Mouse (Mus musculus) bone marrow, adult 2 months (tissue): ENCODE measurements at regions not wholly inside any gene's neighbourhood (a gene's known extent, or its start where the extent isn't known, plus 50 kb on each side); places are given as distances from the start of the nearest gene placed in this dataset.

Source experiments
- CTCF ChIP-seq: fragments of 200-500 bp; IDR thresholded peaks from 2 replicates; pipeline ENCODE4 v1.5.1; 2011; ENCODE audit warnings: low read length, control low read depth; ENCODE audit not compliant: control insufficient read depth, insufficient read depth
- POLR2A ChIP-seq: fragments of 200-500 bp; IDR thresholded peaks from 2 replicates; pipeline ENCODE4 v1.6.1; 2011; ENCODE audit warnings: low read depth, mild to moderate bottlenecking, control low read depth, low read length, borderline replicate concordance; ENCODE audit not compliant: control insufficient read depth

GRCm38 (mm10) chr14:61931811-61932210 is 324.6 kb downstream of the Kcnrg start:
- TF ChIP-seq CTCF: no peak
- TF ChIP-seq POLR2A: no peak
